Mouse (Mus musculus): ENCODE measurements at regions not wholly inside any gene's neighbourhood (a gene's known extent, or its start where the extent isn't known, plus 50 kb on each side); places are given as distances from the start of the nearest gene placed in this dataset.
"Not testable (repeated sequence)": the region's sequence is repeated elsewhere in the genome, so short reads cannot be mapped to it uniquely, and the experiment has no call there.

- ATAC-seq (ENCODE audit: low read depth) = no peak
- Histone ChIP-seq H3K4me1 (ENCODE audit: control insufficient read depth, insufficient read depth, low read length) (no peaks in the 10 kb centered on the region), H3K9me3 (ENCODE audit: control insufficient read depth, low read length) (no peaks in the 10 kb centered on the region), H3K4me3 (ENCODE audit: low read depth, low read length) (no peak overlapping the region), H3K9ac (replicated peaks; ENCODE audit: low read depth, low read length) (no peak overlapping the region), H3K27ac (ENCODE audit: low read depth, low read length) (no peak overlapping the region), H3K36me3 (ENCODE audit: control insufficient read depth, insufficient read depth, low read length) (no peaks in the 10 kb centered on the region), H3K27me3 (ENCODE audit: control insufficient read depth, insufficient read depth, low read length) (no peaks in the 10 kb centered on the region), H3K4me2 (ENCODE audit: low read depth, low read length) (no peak overlapping the region)
Observed at GRCm38 (mm10) chr12:54528046-54528445, 128.3 kb downstream of the Sptssa start.

GRCm38 (mm10) chr12:54527577-54527976 is 128.8 kb downstream of the Sptssa start:
- no peak overlapping the region for H3K27ac ChIP-seq (ENCODE audit: low read depth, low read length)
- no peaks in the 10 kb centered on the region for H3K27me3 ChIP-seq (ENCODE audit: control insufficient read depth, insufficient read depth, low read length)
- no peaks in the 10 kb centered on the region for H3K9me3 ChIP-seq (ENCODE audit: control insufficient read depth, low read length)

GRCm38 (mm10) chr12:54520406-54520805 is 136.0 kb downstream of the Sptssa start:
- 17% methylated on average over 4 of the region's 4 CpGs for WGBS
- H3K4me1 ChIP-seq (ENCODE audit: control insufficient read depth, insufficient read depth, low read length) = no peaks in the 10 kb centered on the region
- no peak overlapping the region for H3K4me2 ChIP-seq (ENCODE audit: low read depth, low read length)
- H3K36me3 ChIP-seq (ENCODE audit: control insufficient read depth, insufficient read depth, low read length) = no peaks in the 10 kb centered on the region
- H3K4me3 ChIP-seq (ENCODE audit: low read depth, low read length) = no peak overlapping the region
- H3K9ac ChIP-seq (replicated peaks; ENCODE audit: low read depth, low read length) = no peak overlapping the region
- no peaks in the 10 kb centered on the region for H3K9me3 ChIP-seq (ENCODE audit: control insufficient read depth, low read length)
- no peak for ATAC-seq (ENCODE audit: low read depth)
- no peaks in the 10 kb centered on the region for H3K27me3 ChIP-seq (ENCODE audit: control insufficient read depth, insufficient read depth, low read length)
- no peak overlapping the region for H3K27ac ChIP-seq (ENCODE audit: low read depth, low read length)

More at GRCm38 (mm10) chr12:54527577-54527976, 128.8 kb downstream of the Sptssa start:
- no peaks in the 10 kb centered on the region for H3K36me3 ChIP-seq (ENCODE audit: control insufficient read depth, insufficient read depth, low read length)
- no peak for ATAC-seq (ENCODE audit: low read depth)
- no peak overlapping the region for H3K4me2 ChIP-seq (ENCODE audit: low read depth, low read length)
- 88% methylated on average over 2 of the region's 2 CpGs for WGBS
- no peaks in the 10 kb centered on the region for H3K4me1 ChIP-seq (ENCODE audit: control insufficient read depth, insufficient read depth, low read length)
- no peak overlapping the region for H3K9ac ChIP-seq (replicated peaks; ENCODE audit: low read depth, low read length)
- no peak overlapping the region for H3K4me3 ChIP-seq (ENCODE audit: low read depth, low read length)

DNA sequence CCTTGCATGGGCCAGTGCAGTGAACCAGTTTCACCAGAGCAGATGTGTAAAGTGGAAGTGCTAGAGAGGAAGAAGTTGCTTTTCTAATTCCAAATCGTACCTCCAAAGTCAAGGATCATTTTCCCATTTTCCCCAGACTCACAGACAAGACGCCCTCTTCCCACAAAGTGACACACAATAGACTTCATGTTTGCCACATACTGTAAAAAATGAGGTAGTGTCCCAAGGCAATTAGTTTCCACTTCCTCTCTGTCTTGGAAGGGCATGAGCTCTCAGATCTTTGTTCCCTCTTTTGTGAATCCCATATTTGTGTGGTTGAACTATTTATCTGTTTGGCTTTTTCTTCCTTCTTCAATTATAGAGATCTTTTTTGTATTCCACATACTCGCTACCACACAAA is 137.0 kb downstream of the Sptssa start:
- Histone ChIP-seq H3K4me1 (ENCODE audit: control insufficient read depth, insufficient read depth, low read length) (no peaks in the 10 kb centered on the region), H3K36me3 (ENCODE audit: control insufficient read depth, insufficient read depth, low read length) (no peaks in the 10 kb centered on the region), H3K4me2 (ENCODE audit: low read depth, low read length) (no peak overlapping the region), H3K4me3 (ENCODE audit: low read depth, low read length) (no peak overlapping the region), H3K27me3 (ENCODE audit: control insufficient read depth, insufficient read depth, low read length) (no peaks in the 10 kb centered on the region), H3K9me3 (ENCODE audit: control insufficient read depth, low read length) (no peaks in the 10 kb centered on the region), H3K27ac (ENCODE audit: low read depth, low read length) (no peak overlapping the region), H3K9ac (replicated peaks; ENCODE audit: low read depth, low read length) (no peak overlapping the region)
- ATAC-seq (ENCODE audit: low read depth) = no peak
- WGBS = 87% methylated on average over 3 of the region's 3 CpGs

DNA sequence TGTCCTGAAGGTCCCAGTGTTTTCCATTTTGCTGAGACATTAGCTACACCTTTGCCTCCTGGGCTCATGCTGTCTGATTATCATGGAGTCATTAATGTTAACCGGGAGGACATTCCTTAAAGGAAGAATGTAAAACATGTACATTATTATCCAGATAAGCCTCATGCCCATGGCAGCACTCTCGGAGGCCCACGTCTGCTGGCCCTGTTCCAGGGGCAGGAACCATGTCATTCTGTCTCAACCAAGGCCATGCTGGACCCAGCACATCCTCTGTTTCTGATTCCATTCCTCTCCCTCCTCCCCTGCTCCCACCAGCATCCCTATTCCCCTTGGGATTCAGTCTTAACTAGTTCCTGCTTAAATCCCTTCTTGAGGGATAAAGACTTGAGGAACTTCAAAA is 139.1 kb downstream of the Sptssa start:
- ATAC-seq (ENCODE audit: low read depth) = no peak
- H3K27ac ChIP-seq (ENCODE audit: low read depth, low read length) = no peak overlapping the region
- no peaks in the 10 kb centered on the region for H3K27me3 ChIP-seq (ENCODE audit: control insufficient read depth, insufficient read depth, low read length)
- no peaks in the 10 kb centered on the region for H3K36me3 ChIP-seq (ENCODE audit: control insufficient read depth, insufficient read depth, low read length)
- WGBS = 81% methylated on average over 3 of the region's 3 CpGs
- no peaks in the 10 kb centered on the region for H3K9me3 ChIP-seq (ENCODE audit: control insufficient read depth, low read length)
- no peak overlapping the region for H3K9ac ChIP-seq (replicated peaks; ENCODE audit: low read depth, low read length)
- H3K4me3 ChIP-seq (ENCODE audit: low read depth, low read length) = no peak overlapping the region
- no peak overlapping the region for H3K4me2 ChIP-seq (ENCODE audit: low read depth, low read length)
- H3K4me1 ChIP-seq (ENCODE audit: control insufficient read depth, insufficient read depth, low read length) = no peaks in the 10 kb centered on the region

GRCm38 (mm10) chr12:54516463-54516862 is 139.9 kb downstream of the Sptssa start:
- ATAC-seq (ENCODE audit: low read depth) = no peak
- WGBS = 68% methylated on average over 3 of the region's 3 CpGs
- no peak overlapping the region for H3K4me3 ChIP-seq (ENCODE audit: low read depth, low read length)
- H3K9me3 ChIP-seq (ENCODE audit: control insufficient read depth, low read length) = no peaks in the 10 kb centered on the region
- H3K4me2 ChIP-seq (ENCODE audit: low read depth, low read length) = no peak overlapping the region
- H3K27ac ChIP-seq (ENCODE audit: low read depth, low read length) = no peak overlapping the region
- H3K9ac ChIP-seq (replicated peaks; ENCODE audit: low read depth, low read length) = no peak overlapping the region
- no peaks in the 10 kb centered on the region for H3K36me3 ChIP-seq (ENCODE audit: control insufficient read depth, insufficient read depth, low read length)
- H3K4me1 ChIP-seq (ENCODE audit: control insufficient read depth, insufficient read depth, low read length) = no peaks in the 10 kb centered on the region
- no peaks in the 10 kb centered on the region for H3K27me3 ChIP-seq (ENCODE audit: control insufficient read depth, insufficient read depth, low read length)

- not testable (repeated sequence) for H3K4me1 ChIP-seq (ENCODE audit: control insufficient read depth, insufficient read depth, low read length); H3K36me3 ChIP-seq (ENCODE audit: control insufficient read depth, insufficient read depth, low read length); H3K27me3 ChIP-seq (ENCODE audit: control insufficient read depth, insufficient read depth, low read length); H3K27ac ChIP-seq (ENCODE audit: low read depth, low read length); H3K4me3 ChIP-seq (ENCODE audit: low read depth, low read length); H3K4me2 ChIP-seq (ENCODE audit: low read depth, low read length); H3K9ac ChIP-seq (replicated peaks; ENCODE audit: low read depth, low read length); ATAC-seq (ENCODE audit: low read depth); H3K9me3 ChIP-seq (ENCODE audit: control insufficient read depth, low read length)
- WGBS = 65% methylated on average over 4 of the region's 4 CpGs
Observed at GRCm38 (mm10) chr12:54516039-54516438, 140.3 kb downstream of the Sptssa start.

DNA sequence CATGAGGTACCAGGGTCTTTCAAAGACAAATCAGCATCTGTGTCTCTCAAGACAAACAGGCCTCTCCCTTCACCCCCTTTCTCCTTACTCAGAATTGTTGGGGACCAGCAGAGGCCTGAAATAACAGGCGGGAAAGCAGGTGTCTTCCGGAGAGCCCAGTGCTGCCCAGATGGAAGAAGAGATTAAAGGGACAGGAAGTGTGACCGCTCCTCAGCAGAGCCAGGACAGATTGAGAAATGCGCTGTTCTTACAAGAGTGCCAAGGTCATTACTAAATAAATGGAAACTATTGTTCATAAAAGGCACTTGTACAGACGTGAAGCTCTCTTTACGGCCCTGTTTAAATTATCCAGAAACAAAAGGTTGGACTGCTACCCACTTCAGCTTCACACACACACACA is 146.5 kb downstream of the Sptssa start:
- Histone ChIP-seq H3K9me3 (ENCODE audit: control insufficient read depth, low read length) (no peaks in the 10 kb centered on the region), H3K9ac (replicated peaks; ENCODE audit: low read depth, low read length) (no peak overlapping the region), H3K4me1 (ENCODE audit: control insufficient read depth, insufficient read depth, low read length) (no peaks in the 10 kb centered on the region), H3K4me2 (ENCODE audit: low read depth, low read length) (no peak overlapping the region), H3K36me3 (ENCODE audit: control insufficient read depth, insufficient read depth, low read length) (no peaks in the 10 kb centered on the region), H3K27ac (ENCODE audit: low read depth, low read length) (no peak overlapping the region), H3K27me3 (ENCODE audit: control insufficient read depth, insufficient read depth, low read length) (no peaks in the 10 kb centered on the region), H3K4me3 (ENCODE audit: low read depth, low read length) (no peak overlapping the region)
- no peak for ATAC-seq (ENCODE audit: low read depth)
- WGBS = 12% methylated on average over 6 of the region's 6 CpGs

- H3K9me3 ChIP-seq (ENCODE audit: control insufficient read depth, low read length) = no peaks in the 10 kb centered on the region
- no peak for ATAC-seq (ENCODE audit: low read depth)
- H3K4me1 ChIP-seq (ENCODE audit: control insufficient read depth, insufficient read depth, low read length) = no peaks in the 10 kb centered on the region
- H3K4me2 ChIP-seq (ENCODE audit: low read depth, low read length) = no peak overlapping the region
- H3K27me3 ChIP-seq (ENCODE audit: control insufficient read depth, insufficient read depth, low read length) = no peaks in the 10 kb centered on the region
- no peak overlapping the region for H3K9ac ChIP-seq (replicated peaks; ENCODE audit: low read depth, low read length)
- WGBS = 90% methylated on average over 7 of the region's 7 CpGs
- no peak overlapping the region for H3K4me3 ChIP-seq (ENCODE audit: low read depth, low read length)
- no peaks in the 10 kb centered on the region for H3K36me3 ChIP-seq (ENCODE audit: control insufficient read depth, insufficient read depth, low read length)
- no peak overlapping the region for H3K27ac ChIP-seq (ENCODE audit: low read depth, low read length)
Observed at GRCm38 (mm10) chr12:54502775-54503174, 153.6 kb downstream of the Sptssa start.

GRCm38 (mm10) chr12:54499963-54500362 is 156.4 kb downstream of the Sptssa start:
- no peak for ATAC-seq (ENCODE audit: low read depth)
- Histone ChIP-seq H3K4me1 (ENCODE audit: control insufficient read depth, insufficient read depth, low read length) (no peaks in the 10 kb centered on the region), H3K4me2 (ENCODE audit: low read depth, low read length) (no peak overlapping the region), H3K4me3 (ENCODE audit: low read depth, low read length) (no peak overlapping the region), H3K27ac (ENCODE audit: low read depth, low read length) (no peak overlapping the region), H3K9ac (replicated peaks; ENCODE audit: low read depth, low read length) (no peak overlapping the region), H3K27me3 (ENCODE audit: control insufficient read depth, insufficient read depth, low read length) (no peaks in the 10 kb centered on the region), H3K9me3 (ENCODE audit: control insufficient read depth, low read length) (no peaks in the 10 kb centered on the region), H3K36me3 (ENCODE audit: control insufficient read depth, insufficient read depth, low read length) (no peaks in the 10 kb centered on the region)
- 87% methylated on average over 3 of the region's 3 CpGs for WGBS
